Mouse (Mus musculus): ENCODE measurements around the gene Tas2r114. TPM values are rescaled to one million over a fixed set of nuclear protein-coding genes. Genes with fewer than 3 reads are reported as not detected.

The Tas2r114 gene
- not detected for total RNA-seq (2023)

DNA sequence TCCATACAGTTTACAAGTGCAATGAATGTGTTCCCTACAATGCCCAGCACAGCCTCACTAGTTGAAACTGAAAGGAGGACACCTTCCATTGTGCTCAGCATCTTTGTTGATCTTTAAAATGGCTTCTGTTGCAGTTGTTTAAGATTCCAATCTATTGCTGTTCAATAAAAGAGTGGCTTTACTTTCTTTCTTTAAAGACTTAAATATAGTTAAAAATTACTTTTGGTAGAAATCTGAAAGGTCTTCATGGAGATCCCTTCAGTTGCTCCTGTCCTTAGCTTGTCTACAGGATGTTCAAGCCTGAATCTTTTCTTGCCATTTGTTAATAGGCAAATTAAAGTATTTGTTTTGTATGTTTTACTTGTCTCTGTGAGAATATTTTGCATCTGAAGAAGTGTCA, at the start of gene Tas2r114:
Gene Tas2r114 (minus strand): TSS at position 101 of the 400 bp plus-strand sequence.

GRCm38 (mm10) chr6:131687395-131687794, 2.5 kb downstream of the Tas2r114 start, which contains the start of gene Tas2r105:
Tas2r105 (minus strand) TSS chr6:131687495.

GRCm38 (mm10) chr6:131685644-131686043, 4.2 kb downstream of the Tas2r114 start, which contains the start of gene Tas2r104:
Tas2r104 (minus strand) TSS chr6:131685744.

DNA sequence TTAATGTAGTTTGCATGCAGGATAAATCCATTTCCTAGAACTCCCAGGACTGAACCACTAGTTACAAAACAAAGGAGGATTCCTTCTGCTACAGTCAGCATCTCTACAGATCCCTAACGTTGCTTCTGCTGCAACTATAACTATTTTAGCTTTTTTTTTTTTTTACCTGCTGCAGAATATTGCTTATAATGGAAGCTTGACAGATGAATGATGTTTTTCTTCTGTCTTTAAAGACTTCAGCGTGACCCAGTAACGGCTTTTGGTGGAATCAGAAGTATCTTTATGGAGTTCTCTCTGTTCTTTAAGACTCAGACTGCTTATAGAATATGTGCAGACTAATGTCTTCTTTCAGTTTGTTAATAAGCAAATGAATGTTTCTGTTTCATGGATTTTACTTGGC, 11.1 kb downstream of the Tas2r114 start, which contains the start of gene Tas2r106:
Gene Tas2r106 (minus strand): TSS at position 101 of the 400 bp plus-strand sequence.

GRCm38 (mm10) chr6:131660049-131660448, 29.8 kb downstream of the Tas2r114 start, which contains the start of gene Tas2r107:
Tas2r107 (minus strand) TSS chr6:131660149.

Other genes with a start within 250 kb of the Tas2r114 start
- not detected for gene 5430401F13Rik, start 203.7 kb downstream of the Tas2r114 start, total RNA-seq (2023)
- gene Gm6619, start 203.7 kb downstream of the Tas2r114 start, total RNA-seq (2023) = not detected
- not detected for gene Tas2r130, start 59.2 kb downstream of the Tas2r114 start, total RNA-seq (2023)
- not detected for gene Tas2r107, start 29.9 kb downstream of the Tas2r114 start, total RNA-seq (2023)
- gene Tas2r106, start 11.2 kb downstream of the Tas2r114 start, total RNA-seq (2023) = not detected
- not detected for gene Tas2r104, start 4.3 kb downstream of the Tas2r114 start, total RNA-seq (2023)
- gene Tas2r105, start 2.6 kb downstream of the Tas2r114 start, total RNA-seq (2023) = not detected

Measured in CD4-positive naive resting alpha-beta T cell, adult 76 days (primary cell).